Mouse (Mus musculus): ENCODE results near the gene Polr1d. TPM values are rescaled to one million over a fixed set of nuclear protein-coding genes. Genes with fewer than 3 reads are reported as not detected.
A peak's percentile ranks its signal among the peaks of the same experiment; 100 is the strongest.

The Polr1d gene
- total RNA-seq, 2 experiments from 2014 or later: 72.9 to 79.5 TPM

DNA sequence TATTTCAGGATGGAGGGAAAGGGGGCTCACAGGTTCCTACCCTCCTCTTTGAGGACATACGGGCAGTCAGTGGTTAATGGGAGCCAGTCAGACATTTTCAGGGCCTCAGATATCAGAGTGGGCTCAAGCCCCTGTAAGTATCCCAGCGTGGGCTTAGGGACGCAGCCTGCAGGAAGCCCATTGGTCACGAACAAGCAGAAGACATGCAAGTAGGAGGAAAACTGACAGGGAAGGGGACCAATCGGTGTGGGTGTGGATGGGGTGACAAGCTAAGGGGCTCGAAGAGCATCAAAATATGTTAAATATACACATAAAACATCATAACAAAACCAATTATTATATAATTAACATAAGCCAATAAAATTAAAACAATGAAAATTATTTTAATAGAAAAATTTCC, 22.5 kb upstream of the Polr1d start:
- intact Hi-C loops (cut with DNase I): no loop called here
- peak in 1 of 2 experiments; percentile 55 for DNase-seq (ENCODE audit: low spot score in 2 of 2)

DNA sequence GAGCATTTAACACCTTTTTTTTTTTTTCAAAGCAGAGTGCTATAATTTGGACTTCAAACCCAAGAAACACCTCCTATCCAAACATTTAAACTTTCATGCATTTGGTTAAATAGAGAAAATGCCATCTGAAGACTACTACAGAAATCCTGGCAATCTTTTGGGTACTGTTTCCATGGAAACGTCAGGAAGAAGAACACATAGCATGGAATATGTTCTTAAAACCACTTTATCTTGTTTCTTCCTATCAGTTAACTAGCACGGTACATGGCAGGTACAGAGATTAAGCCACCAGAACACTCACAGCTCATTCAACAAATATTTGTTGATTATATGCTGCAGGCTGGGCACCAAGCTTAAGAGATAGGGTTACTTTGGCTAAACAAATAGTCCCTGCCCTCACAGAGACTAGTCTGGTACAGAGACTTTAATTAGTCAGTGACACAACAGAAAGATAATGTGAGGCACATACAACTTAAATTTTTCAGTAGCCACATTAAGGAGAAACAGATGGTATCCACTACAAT, 22.0 kb upstream of the Polr1d start:
- DNase-seq (ENCODE audit: low spot score in 2 of 2): no peak
- intact Hi-C loops (cut with DNase I): no loop called here

DNA sequence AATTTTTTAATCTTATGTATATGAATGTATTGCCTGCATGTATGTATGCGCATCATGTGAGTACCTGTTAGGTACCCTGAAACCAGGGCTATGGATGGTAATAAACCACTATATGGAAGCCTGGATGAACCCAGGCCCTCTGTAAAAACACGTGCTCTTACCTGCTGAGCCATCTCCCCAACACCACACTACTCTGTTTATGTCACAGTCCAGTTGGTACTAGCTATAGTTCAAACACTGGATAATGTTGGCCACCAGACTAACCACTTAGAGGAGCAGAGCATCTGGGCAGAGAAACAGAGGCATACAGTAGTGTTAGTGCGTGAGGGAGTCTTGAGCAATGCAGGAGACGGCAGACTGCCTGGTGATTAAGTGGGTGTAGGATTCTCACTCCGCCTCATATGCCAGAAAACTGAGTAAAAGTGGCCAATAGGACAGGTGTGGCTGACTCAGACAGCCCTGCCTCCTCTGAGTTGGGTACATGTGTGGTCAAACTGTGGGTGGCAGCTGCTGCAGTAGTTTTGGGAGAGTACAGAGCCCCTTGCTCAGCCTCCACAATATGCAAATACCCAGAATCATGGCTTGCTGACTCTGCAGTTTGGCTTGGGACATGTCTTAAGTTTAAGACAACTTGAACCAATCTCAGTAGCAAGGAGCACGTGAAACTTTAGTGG, 21.1 kb upstream of the Polr1d start:
- intact Hi-C loops (cut with DNase I): no loop called here
- DNase-seq (ENCODE audit: low spot score in 2 of 2): peak in 1 of 2 experiments; percentile 60

DNA sequence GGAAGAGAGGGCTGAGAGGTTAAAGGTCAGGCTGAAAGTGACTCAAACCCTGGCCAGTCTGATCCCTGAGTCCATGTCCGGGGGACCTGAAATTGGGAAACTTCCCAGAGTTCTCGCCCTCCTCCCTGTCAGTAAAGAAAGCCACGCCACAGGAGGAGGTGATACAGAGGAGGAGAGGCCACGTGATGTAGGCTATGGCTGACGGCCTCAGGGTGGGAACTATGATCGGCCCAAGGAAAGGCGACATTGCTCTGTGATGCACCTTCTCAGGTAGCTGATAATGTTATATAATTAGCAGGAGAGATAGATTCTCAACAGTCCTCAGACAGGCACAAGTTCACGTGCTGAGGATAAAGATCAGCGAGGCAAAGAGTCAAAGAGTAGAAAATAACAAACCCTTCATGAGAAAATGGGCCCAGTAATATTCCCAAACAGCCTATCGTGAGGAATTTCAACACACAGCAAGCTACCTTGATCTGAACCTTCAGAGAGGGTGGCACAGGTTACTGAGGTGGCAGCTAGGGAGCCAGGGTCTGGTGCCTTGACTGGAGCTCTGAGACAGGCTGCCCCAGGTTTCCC, 20.0 kb upstream of the Polr1d start:
- intact Hi-C loops (cut with DNase I): no loop called here
- DNase-seq (ENCODE audit: low spot score in 2 of 2): no peak

DNA sequence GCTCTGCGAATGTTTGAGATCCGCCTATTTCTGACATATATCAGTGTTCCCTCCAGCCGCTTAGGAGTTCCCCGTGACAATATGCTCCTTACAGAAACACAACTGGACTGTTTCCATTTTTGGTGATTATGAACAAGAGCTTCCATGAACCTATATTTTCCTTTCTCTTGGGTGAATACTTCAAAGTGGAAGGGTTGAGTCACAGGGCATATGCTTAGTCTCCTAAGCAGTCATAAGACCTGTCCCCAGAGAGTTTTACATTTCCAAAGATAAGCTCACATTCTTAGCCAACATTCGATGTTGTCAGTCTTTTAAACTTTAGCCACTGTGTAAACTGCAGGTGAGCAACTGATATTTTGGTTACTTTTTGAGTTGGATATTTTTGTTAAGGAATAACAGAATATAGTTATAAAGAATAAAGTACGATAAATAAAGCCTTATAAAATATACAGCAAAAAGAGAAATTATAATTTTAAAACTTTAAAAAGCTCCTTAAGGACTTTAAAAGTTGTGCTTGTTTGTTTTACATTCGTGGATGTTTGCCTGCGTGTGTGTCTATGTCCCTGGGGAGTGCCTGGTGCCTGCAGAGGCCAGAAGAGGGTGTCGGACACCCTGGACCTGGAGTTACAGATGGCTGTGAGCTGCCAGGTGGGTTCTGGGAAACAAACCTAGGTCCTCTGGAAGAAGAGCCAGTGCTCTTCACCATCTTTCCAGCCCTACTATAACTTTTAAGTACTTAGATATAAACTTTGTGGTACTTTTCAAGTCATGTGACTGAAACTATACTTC, 19.0 kb upstream of the Polr1d start:
- intact Hi-C loops (cut with DNase I): no loop called here

DNA sequence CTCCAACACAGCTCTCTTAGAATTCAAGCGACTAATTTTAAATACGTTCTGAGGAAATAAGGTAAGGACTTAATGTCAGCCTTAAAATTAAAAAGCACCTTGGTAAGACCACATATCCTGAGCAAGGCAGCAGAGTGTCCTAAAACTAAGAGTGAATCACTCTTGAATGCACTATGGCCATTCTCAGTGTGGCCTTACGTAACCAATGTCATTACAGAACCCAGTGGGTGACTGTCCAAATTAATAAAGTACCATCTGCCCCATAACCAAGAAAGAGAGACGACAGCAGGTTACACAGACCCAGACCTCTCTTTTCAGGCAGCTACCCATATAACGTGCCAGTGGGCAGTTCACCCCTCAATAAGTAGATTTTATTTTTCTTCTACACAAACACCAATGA, 18.2 kb upstream of the Polr1d start:
- intact Hi-C loops (cut with DNase I): no loop called here
- DNase-seq (ENCODE audit: low spot score in 2 of 2): no peak

More for the DNA sequence above, 19.0 kb upstream of the Polr1d start:
- no peak for DNase-seq (ENCODE audit: low spot score in 2 of 2)

DNA sequence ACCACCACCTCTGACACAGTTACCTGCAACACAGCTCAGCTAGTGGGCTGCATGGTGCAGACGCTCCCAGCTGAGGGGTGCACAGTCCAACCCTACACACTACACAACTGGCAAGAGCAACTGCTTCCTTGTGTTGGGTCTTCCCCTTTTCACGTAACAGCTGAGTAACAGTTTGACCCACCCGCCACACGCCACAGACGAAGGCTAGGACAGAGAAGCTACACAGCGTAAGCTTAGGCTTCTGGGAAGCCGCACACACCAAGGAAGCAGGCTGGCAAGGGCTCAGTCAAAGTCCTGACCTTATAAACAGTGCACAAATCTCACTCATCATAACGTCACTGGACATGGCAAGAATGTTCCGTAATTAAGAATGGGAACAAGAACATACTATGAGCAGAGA, 17.5 kb upstream of the Polr1d start:
- intact Hi-C loops (cut with DNase I): no loop called here

DNA sequence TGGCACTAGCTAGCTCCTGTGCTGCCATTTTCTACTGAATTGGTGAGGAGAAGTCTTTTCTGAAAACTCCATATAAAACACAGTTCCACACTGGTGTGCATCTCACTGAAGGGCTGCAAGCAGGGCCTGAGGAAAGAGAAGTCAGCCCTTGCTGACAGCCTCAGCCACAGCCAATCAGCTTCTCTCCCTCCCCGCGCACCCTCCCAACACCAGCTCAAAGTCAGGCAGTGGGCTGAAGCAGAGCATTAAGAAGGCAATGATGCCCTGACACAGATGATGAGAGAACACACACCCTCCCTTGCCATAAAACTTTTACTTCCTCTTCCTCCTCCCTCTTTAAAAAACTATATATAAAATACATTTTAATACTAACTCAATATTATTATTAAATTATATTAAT, 16.8 kb upstream of the Polr1d start:
- intact Hi-C loops (cut with DNase I): no loop called here
- DNase-seq (ENCODE audit: low spot score in 2 of 2): no peak

More for the DNA sequence above, 17.5 kb upstream of the Polr1d start:
- no peak for DNase-seq (ENCODE audit: low spot score in 2 of 2)

DNA sequence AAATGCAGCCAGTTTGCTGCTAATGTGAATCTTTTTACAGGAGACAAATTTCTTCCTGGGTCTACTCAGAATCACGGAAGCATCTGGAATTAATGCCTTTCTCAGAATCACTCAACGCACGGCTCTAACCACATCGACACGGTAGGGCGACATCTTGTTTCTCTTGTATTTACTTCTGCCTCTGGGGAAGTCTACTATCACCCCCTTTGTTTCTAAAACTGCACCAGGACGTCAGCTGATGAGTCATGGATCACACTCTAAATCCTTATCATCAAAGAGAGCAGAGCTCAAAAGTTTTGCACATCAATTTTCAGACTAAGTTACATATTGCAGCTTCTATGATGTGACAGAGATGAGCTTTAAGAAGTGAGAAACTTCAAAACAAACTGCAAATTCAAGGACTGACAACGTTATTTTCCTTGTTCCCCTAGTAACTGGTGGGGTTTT, 13.6 kb upstream of the Polr1d start:
- intact Hi-C loops (cut with DNase I): no loop called here
- no peak for DNase-seq (ENCODE audit: low spot score in 2 of 2)

DNA sequence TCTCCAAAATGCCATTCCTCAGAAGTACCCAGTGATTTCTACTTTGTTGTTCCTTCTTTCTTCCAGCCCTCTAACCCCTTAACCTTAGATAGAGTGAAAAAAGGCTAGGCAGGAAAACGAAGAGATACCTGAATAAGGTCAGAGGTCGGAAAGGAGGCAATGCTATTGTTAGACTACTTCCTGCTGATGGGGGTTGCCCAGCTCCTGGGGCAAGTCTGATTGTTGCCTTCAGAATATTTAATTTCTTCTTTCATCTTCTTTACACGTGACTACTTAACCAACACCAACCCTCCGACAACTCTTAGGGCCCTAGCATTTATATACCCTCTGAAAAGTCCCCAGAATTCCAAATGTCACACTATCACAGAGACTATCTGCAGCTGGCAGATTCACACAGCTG, 10.7 kb upstream of the Polr1d start:
- no peak for DNase-seq (ENCODE audit: low spot score in 2 of 2)

DNA sequence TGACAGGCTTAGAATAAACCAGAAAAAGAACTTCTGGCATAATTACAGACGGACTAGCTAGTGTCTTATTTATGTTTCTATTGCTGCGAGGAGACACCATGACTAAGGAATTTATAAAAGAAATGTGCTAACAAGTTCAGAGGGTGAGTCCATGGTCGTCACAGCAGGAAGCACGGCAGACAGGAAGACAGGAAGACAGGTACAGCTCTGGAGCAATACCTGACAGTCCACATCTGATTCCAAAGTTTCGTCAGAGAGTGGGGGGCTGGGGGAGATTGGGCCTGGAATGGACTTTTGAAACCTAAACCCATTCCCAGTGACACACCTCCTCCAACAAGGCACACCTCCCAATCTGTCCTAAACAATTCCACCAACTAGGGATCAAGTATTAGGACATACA, 9.9 kb upstream of the Polr1d start:
- no peak for DNase-seq (ENCODE audit: low spot score in 2 of 2)
- intact Hi-C loops (cut with DNase I): no loop called here

More for the DNA sequence above, 10.7 kb upstream of the Polr1d start:
- intact Hi-C loops (cut with DNase I): no loop called here

DNA sequence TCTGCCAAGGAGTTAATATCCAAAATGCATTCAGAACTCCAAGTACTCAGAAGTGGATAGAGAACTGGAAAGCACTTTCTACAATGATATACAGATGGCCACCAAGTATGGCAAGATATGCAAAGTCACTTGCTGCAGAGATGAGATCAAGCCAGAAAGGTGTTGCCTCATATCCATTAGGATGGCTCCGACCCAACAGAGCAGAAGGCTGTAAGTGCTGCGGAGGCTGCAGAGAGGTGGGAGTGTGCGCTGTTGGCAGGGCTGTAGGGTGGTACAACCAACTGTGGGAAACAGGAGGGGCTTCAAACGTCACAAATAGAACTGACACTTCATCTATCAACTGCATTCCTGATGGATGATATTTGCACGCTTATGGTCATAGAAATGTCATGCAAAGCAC, 8.0 kb upstream of the Polr1d start:
- DNase-seq (ENCODE audit: low spot score in 2 of 2): peak in 1 of 2 experiments; percentile 58

DNA sequence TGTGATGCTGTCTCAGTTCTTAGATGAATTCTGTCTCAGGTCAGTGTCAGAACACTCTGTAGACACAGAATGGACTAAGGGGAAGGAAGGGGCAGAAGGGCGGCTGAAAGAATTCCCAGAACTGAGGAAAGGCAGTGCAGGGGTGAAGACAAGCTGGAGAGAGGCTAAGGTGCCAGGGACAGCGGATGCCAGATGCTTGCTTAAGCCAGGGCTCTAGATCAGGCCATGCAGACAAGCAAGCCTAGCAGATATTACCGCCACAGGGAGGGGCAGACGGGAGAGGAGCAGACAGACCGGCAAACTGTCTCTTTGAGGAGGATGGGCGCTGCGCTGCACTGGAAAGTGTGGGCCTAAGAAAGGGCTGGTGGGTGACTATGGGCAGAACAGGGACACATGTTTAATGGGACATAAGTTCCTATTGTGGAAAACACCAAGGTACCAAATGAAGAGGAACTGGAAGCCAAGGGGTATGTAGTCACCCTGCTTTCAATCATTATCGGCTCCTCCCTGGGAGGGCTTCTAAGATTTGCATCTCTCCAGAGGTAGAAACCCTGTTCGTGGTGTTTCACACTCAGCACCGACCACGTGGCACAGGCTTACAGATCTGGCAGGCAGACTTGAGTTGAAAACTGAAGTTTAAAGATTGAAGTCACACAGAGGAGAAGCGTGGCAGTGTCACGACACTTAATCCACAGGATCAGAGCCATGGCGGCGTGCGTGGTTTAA, 5.9 kb upstream of the Polr1d start:
- DNase-seq (ENCODE audit: low spot score in 2 of 2): no peak
- intact Hi-C loops (cut with DNase I): no loop called here

More for the DNA sequence above, 8.0 kb upstream of the Polr1d start:
- intact Hi-C loops (cut with DNase I): no loop called here

DNA sequence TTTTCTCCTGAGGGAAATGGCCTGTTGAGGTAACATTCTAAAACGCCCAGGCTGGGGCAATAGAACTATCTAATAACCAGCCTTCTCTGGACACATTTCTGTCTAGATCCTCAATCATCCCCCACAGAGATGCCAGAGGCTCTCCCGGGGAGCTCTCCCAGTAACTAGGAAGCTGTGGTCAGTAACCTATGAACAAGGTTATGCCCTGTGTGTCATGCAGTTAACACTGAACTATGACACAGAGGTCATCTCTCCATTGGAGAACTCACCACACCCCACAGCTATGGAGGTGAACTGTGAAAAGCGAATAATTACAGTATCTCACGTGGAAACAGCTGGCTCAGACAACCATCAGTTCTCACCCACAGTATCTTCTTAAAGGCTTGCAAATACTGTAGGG, 5.0 kb upstream of the Polr1d start:
- no peak for DNase-seq (ENCODE audit: low spot score in 2 of 2)
- intact Hi-C loops (cut with DNase I): no loop called here

DNA sequence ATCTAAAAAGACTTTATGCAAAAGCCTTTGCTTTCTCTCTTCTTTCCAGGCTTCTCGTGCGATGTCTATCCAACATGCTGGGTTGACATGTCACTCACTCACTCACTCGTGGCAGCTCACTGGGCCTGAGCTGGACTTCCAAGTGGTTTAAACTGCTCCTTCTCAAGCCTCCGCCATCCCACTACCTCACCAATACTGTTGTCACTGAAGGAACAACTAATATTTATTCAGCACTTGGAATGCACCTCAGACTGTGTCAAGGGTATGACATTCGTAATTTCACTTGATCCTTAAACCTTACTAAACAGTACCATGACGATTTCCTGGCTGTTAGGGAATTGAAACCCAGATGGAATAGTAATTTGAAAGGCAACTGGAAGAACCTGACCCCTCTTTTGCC, 3.0 kb upstream of the Polr1d start:
- DNase-seq (ENCODE audit: low spot score in 2 of 2): no peak
- intact Hi-C loops (cut with DNase I): no loop called here

DNA sequence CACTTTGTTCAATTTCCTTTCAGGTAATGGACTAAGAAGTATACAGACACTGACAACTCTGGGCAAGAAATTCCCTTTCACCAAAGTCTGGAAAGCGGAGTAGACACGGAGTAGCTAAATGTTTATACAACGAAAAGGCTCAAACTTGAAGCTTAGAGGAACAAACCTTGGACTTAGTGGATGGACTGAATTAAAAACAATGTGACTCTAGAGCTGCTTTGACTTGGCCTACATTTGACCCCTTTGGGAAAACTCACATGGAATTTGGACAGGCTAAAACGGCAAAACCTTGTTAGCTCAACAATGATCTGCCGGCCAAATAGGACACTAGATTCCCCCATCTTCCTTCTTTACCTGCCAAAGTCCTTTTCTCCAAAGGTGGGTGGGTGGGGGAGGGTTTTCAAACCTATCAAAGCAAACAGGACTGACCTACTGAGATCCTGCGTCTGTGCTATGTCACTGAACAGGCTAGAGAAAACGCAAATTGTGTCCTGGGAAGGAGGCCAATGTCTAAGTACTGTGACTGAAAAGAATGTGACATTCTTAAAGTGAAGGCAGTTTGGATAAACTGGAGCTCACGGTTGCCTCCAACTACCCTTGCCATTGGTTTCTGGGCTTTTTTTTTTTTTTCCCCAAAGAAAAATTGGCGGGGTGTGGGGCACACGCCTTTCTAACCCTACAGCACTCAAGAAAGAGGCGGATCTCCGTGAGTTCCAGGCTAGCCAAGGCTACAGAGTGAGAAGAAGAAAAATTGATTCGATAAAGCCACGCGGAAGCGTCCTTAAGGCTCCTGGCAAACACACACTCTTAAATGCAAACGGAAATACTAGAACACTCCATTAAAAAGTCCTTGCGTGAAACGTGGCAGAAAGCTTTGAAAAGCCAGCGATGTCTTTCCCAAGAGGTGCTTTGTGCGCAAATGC, 1.5 kb upstream of the Polr1d start:
- no peak for DNase-seq (ENCODE audit: low spot score in 2 of 2)
- intact Hi-C loops (cut with DNase I): loop anchor here (5.0 kb wide), 2 partner anchors 88 to 113 kb away; partner anchors contain the start of gene Mtif3

DNA sequence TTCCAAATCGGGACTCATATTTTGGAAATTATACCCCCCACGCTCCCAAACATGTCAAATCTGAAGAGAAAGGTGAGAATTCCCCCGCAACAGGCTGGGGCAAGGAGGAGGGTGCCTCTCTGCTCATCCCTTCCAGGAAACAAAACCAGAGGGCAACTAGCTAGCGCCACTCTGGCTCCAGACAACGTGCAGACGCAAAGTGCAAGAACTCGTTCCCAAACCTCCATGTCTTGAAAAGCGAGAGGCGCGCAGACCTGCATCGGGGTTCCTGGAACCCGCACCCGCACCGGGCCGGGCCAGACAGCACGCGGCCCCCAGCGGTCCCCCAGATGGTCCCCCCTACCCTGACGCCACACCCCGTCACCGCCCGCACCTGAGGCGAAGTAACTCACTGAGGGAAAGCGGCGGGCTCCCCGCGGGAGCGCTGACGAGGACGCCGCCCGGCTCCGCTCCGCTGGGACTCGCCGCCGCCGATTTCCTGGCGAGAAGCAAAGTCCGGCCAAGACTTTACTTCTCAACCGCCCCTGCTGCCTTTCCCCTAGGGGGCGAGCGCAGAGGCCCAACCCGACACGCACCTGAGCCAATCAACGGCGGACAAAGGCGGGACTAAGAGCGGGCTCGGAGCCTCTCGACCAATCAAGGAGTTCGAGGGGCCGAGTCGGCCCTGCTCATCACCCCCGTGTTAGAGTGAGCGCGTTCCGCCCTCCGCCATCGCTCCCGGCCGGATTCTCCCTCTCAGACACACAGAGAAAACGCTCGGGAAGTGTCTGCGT, 638 bp upstream of the Polr1d start, which contains the start of gene Lnx2:
Gene Lnx2 (minus strand): TSS at position 561 of the 773 bp plus-strand sequence.
- intact Hi-C loops (cut with DNase I): loop anchor here (5.0 kb wide), 2 partner anchors 89 to 114 kb away; partner anchors contain the start of gene Mtif3
- DNase-seq (ENCODE audit: low spot score in 2 of 2): peak; percentile 98 to 99
